Mouse (Mus musculus): ENCODE results near the gene Diaph3. TPM values are rescaled to one million over a fixed set of nuclear protein-coding genes. Genes with fewer than 3 reads are reported as not detected.
"Not testable (repeated sequence)": the region's sequence is repeated elsewhere in the genome, so short reads cannot be mapped to it uniquely, and the experiment has no call there.

Diaph3 gene
- total RNA-seq, 2 experiments from 2014 or later = 3.6 to 4.2 TPM

- DNase-seq (ENCODE audit: extremely low spot score in 1 of 2, low spot score in 2 of 2) = no peak
- intact Hi-C loops (cut with DNase I) = no loop called here
These were observed 52.1 kb downstream of the Diaph3 start for GRCm38 (mm10) chr14:87088928-87089327.

- intact Hi-C loops (cut with DNase I) = no loop called here
- DNase-seq (ENCODE audit: extremely low spot score in 1 of 2, low spot score in 2 of 2) = no peak
These were observed 52.6 kb downstream of the Diaph3 start for GRCm38 (mm10) chr14:87088456-87088855.

GRCm38 (mm10) chr14:87087996-87088395, 53.0 kb downstream of the Diaph3 start:
- intact Hi-C loops (cut with DNase I) = no loop called here
- no peak for DNase-seq (ENCODE audit: extremely low spot score in 1 of 2, low spot score in 2 of 2)

GRCm38 (mm10) chr14:87084906-87085305, 56.1 kb downstream of the Diaph3 start:
- intact Hi-C loops (cut with DNase I); DNase-seq (ENCODE audit: extremely low spot score in 1 of 2, low spot score in 2 of 2): not testable (repeated sequence)

DNA sequence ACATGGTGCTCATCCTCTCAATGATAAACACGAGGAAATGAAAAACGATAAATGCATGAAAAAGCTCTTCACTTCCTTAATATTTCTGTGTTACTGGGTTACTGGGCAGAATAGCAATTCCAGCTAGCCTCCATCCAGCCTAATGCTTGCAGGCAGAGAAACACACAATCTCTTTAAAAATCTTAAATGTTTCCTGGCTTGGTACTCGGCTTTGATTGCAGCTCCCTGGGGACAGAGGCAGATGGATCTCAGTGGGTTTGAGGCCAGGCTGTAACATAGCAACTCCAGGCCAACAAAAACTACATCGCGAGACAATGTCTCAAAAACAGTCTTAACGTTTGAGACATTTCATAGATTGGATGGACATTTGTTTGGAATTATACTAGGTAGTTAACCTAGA, 57.1 kb downstream of the Diaph3 start:
- intact Hi-C loops (cut with DNase I) = no loop called here
- DNase-seq (ENCODE audit: extremely low spot score in 1 of 2, low spot score in 2 of 2) = no peak

- intact Hi-C loops (cut with DNase I) = no loop called here
- no peak for DNase-seq (ENCODE audit: extremely low spot score in 1 of 2, low spot score in 2 of 2)
These were observed 61.3 kb downstream of the Diaph3 start for GRCm38 (mm10) chr14:87079725-87080124.

DNA sequence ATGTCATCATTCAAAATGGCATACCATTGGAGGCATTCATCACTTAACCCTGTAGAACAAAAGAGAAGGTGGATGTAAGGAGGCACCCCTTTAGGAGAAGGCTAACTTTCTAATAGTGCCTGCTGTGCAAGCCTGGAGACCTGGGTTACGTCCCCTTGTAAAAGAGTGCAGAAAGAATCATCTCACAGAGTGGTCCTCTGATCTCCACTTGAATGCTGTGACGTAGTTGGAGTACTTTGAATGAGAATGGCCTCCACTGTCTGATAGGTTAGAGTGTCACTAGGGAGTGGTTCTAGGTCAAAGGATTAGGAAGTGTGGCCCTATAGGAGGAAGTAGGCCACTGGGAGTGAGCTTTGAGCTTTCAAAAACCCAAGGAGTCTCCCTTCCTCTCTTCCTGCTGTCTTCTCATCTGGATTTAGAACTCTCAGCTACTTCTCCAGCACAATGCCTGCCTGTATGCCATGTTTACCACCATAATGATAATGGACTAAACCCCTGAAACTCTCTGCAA, 66.0 kb downstream of the Diaph3 start:
- no peak for DNase-seq (ENCODE audit: extremely low spot score in 1 of 2, low spot score in 2 of 2)
- intact Hi-C loops (cut with DNase I) = no loop called here

DNA sequence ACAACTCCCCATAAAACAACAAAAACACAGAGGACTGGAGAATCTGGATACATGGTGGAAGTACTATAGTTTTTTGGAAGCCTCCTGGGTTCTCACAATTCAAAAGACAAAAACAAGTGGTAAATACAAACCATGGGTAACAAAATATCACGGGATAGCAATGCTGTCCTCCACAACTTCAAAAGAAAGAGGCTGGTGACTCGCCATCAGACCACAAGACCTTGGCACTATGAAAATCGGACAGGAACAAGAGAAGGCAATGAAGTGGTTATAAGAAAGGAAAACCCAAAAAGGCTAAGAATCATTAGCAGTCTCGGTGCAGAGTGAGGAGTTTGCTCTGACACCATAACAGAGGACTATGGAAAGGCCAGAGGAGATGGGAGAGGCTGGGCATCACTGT, 76.8 kb downstream of the Diaph3 start:
- intact Hi-C loops (cut with DNase I) = no loop called here
- DNase-seq (ENCODE audit: extremely low spot score in 1 of 2, low spot score in 2 of 2) = no peak

DNA sequence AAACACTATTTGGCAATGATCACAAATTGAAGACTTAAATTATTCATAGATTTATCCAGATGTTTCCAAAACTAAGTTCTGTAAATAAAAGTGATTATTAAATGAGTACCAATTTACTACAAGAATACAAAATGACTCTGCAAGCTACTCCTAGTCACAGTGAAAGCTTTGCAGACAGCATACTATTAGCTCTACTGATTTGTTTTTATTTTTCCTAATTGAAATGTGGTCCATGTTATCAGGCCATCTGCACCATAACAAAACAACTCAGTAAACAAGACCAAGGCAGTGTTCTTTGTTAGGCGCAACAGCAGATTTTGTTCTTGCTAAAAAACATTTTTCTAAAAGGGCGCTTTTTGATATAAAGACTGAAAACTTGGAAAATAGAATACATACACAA, 84.9 kb downstream of the Diaph3 start:
- intact Hi-C loops (cut with DNase I) = no loop called here
- DNase-seq (ENCODE audit: extremely low spot score in 1 of 2, low spot score in 2 of 2) = no peak

- intact Hi-C loops (cut with DNase I) = no loop called here
- no peak for DNase-seq (ENCODE audit: extremely low spot score in 1 of 2, low spot score in 2 of 2)
These were observed 89.8 kb downstream of the Diaph3 start for GRCm38 (mm10) chr14:87051187-87051586.

DNA sequence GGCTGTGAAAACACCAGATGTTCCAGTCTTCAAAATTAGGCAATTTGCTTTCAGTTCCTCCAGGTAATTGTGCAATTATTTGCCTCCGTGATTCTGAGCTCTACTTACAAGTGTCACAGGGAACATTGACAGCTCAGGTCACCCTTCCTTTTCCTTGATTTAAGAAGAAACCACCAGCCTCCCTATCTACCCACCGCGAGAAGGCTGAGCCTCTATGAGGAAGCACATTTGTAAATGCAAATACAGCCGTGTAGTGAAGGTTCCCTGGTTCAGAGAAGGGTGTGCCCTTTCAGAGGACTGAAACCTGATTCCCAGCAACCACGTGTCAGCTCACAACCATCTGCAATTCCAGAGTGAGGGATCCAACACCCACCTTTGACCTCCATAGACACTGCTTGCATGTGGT, 96.6 kb downstream of the Diaph3 start:
- intact Hi-C loops (cut with DNase I) = no loop called here
- DNase-seq (ENCODE audit: extremely low spot score in 1 of 2, low spot score in 2 of 2) = no peak

DNA sequence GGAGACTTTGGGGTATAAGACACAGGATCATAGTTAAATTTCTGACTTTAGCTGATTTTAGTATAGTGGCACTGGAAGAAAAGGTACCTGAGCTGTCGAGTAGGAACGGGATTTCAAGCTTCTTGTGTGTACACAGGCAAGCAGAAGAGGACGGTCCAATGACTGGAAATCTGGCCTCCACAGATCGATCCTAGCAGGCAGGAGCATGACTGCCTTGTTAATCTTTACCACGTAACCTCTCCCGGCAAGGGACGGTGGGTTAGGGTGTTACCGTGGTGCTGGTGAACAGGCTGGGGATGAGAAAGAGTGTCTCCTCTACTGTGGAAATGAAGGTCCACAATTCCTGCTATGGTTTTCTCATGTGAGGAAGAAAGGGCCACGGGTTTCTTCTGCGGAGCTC, 120.8 kb downstream of the Diaph3 start:
- DNase-seq (ENCODE audit: extremely low spot score in 1 of 2, low spot score in 2 of 2) = no peak
- intact Hi-C loops (cut with DNase I) = no loop called here

DNA sequence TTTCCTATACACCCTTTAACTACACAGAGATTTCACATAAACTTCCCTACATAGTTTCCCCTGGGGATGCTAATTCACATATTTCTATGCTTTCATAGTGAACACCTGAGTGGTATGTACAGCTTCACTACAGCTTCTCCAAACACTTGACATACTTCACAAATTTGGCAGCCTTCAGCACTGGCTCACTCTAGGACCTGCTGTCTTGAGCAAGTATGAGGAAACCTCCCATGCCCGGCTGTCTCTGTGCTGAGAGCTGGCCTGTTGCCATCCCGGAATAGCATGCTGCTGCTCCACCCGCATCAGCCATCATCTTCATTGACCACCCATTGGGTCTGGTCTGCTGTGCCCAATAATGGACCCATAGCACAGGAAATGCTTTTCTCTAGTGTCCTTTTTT, 121.3 kb downstream of the Diaph3 start:
- DNase-seq (ENCODE audit: extremely low spot score in 1 of 2, low spot score in 2 of 2) = peak in 1 of 2 experiments; percentile 28

DNA sequence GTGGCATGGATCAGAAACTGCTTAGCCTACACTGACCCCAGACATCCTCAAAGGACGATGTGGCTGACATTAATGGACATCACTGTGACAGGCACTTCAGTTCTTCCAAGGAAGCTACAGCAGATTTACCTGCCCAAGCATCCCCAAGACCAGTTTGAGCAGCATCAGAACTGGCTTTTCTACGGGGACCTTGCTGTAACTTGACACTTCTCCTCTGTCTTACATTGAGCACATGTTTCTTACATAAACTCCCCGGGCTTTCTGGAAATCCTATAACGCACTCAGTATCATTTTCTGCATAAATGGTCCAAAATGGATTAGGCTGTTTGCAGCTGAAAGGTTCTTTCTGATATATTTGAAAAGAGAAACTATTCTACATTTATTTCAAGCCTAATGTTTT, 143.7 kb downstream of the Diaph3 start:
- intact Hi-C loops (cut with DNase I) = no loop called here
- no peak for DNase-seq (ENCODE audit: extremely low spot score in 1 of 2, low spot score in 2 of 2)

More for the DNA sequence above, 121.3 kb downstream of the Diaph3 start:
- intact Hi-C loops (cut with DNase I) = no loop called here

DNA sequence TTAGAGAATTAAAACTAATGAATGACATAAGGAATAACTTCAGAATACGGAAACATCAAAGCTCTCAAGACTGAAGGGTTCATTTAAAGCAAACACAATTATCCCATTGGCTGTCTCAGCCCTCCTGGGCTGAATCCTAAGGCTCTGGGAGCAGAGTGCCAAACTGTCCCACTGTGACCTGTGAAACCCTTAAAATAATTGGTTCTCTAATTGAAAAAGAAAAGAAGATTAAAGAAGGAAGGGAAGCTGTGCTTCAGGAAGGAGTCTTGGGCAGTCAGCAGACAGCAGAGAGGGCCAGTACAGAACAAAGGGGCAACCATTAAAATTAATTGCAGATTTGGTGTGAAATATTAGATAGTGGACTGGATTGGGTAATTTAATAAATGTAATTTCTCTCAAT, 189.9 kb downstream of the Diaph3 start:
- intact Hi-C loops (cut with DNase I) = no loop called here
- DNase-seq (ENCODE audit: extremely low spot score in 1 of 2, low spot score in 2 of 2) = no peak

GRCm38 (mm10) chr14:86937953-86938352, 203.1 kb downstream of the Diaph3 start:
- intact Hi-C loops (cut with DNase I) = no loop called here
- no peak for DNase-seq (ENCODE audit: extremely low spot score in 1 of 2, low spot score in 2 of 2)

DNA sequence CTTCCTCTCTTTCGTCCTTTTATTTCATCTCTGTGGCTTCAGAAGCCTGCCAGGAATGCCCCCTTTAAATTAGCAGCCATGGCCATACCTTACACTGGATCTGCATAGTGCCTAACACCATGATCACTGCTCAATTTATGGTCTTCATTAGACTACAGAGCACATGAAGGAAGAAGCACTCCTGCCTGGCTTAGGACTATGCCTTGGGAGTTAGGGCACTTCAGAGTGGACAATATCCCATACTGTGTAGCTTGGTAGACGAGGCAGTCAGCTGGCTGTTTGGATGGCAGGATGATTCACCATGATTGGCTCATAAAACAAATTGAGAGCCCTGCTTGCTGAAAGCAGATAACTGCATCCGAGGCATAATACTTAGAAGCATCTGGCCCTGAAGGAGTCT, 204.6 kb downstream of the Diaph3 start:
- intact Hi-C loops (cut with DNase I) = no loop called here
- no peak for DNase-seq (ENCODE audit: extremely low spot score in 1 of 2, low spot score in 2 of 2)

DNA sequence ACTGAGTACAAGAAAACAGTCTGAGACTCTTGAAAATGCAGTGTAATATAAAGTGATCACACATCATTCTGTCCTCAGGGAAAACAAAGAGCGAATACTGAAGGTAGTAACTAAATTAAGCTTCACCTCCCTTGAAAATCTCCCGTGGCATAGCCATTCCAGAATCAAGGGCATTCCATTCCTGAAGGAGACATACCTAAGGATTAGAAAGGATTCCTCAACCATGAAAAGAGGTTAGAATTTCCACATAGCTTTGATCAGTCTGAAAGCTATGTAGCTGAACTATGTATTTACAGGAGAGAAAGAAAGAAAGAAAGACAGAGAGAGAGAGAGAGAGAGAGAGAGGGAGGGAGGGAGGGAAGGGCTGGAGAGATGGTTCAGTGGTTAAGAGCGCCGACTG, 210.3 kb downstream of the Diaph3 start:
- DNase-seq (ENCODE audit: extremely low spot score in 1 of 2, low spot score in 2 of 2) = no peak
- intact Hi-C loops (cut with DNase I) = no loop called here

GRCm38 (mm10) chr14:86926827-86927226, 214.2 kb downstream of the Diaph3 start:
- intact Hi-C loops (cut with DNase I) = no loop called here
- no peak for DNase-seq (ENCODE audit: extremely low spot score in 1 of 2, low spot score in 2 of 2)

DNA sequence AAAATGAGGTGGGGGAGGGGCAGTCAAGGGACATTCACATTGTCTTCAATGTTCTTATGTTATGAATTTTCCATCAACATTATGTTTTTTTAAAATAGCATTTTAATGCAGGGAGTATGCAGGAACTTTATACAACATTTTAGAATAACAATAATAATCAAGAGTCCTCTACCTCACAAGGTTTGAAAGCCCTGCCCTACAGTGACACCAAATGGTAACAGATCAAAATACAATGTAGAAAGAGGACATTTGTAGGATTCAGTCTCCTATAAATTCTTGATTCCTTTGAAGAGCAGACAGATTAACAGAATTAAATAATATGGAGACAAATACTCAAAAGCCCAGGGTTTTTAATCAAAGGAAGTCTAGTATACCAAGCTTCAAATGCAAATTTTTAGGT, 242.1 kb downstream of the Diaph3 start:
- DNase-seq (ENCODE audit: extremely low spot score in 1 of 2, low spot score in 2 of 2) = no peak
- intact Hi-C loops (cut with DNase I) = no loop called here

- no peak for DNase-seq (ENCODE audit: extremely low spot score in 1 of 2, low spot score in 2 of 2)
- intact Hi-C loops (cut with DNase I) = no loop called here
These were observed 251.8 kb downstream of the Diaph3 start for GRCm38 (mm10) chr14:86889070-86889804.

All from left cerebral cortex, postnatal 10 days (tissue).